Mouse (Mus musculus) brain, embryonic 14.5 days (tissue): ENCODE measurements around the gene Pan3.

Experiments
- CTCF ChIP-seq: fragments of 200-500 bp; IDR thresholded peaks from 2 replicates; pipeline ENCODE4 v1.5.1; 2012; ENCODE audit warnings: inconsistent platforms, mild to moderate bottlenecking, moderate library complexity, borderline replicate concordance; ENCODE audit not compliant: insufficient read depth, insufficient read length; ENCODE audit errors: extremely low read depth
- POLR2A ChIP-seq: fragments of 200-500 bp; IDR thresholded peaks from 2 replicates; pipeline ENCODE4 v1.6.1; 2012; ENCODE audit warnings: mild to moderate bottlenecking, inconsistent platforms, borderline replicate concordance; ENCODE audit not compliant: poor library complexity, insufficient read depth, insufficient read length, severe bottlenecking; ENCODE audit errors: extremely low read depth

- no peak for TF ChIP-seq POLR2A
- no peak for TF ChIP-seq CTCF
Measured at GRCm38 (mm10) chr5:147549016-147549755, 119.2 kb downstream of the Pan3 start.
